Mouse (Mus musculus): ENCODE results near the gene Odf4.
A peak's percentile ranks its signal among the peaks of the same experiment; 100 is the strongest.

- peak; percentile 73 for TF ChIP-seq CTCF (conservative IDR thresholded peaks at IDR 0.05; ENCODE audit: low read length)
- TF ChIP-seq NANOG (IDR thresholded peaks at IDR 0.05; ENCODE audit: borderline replicate concordance, low read length), result no peak
- TF ChIP-seq POU5F1 (IDR thresholded peaks at IDR 0.05; ENCODE audit: borderline replicate concordance, low read length), result no peak
Observed at GRCm38 (mm10) chr11:68874841-68875240, 52.0 kb downstream of the Odf4 start.
